Mouse (Mus musculus) frontal cortex, postnatal 36 days (tissue): ENCODE results near the gene Slc27a2.

Experiments used
- DNase-seq, 2 experiments: peaks; one replicate each; pipeline ENCODE4 v3.0.0; 2022; ENCODE audit warnings: low spot score in 2 of 2

Slc27a2 gene

DNA sequence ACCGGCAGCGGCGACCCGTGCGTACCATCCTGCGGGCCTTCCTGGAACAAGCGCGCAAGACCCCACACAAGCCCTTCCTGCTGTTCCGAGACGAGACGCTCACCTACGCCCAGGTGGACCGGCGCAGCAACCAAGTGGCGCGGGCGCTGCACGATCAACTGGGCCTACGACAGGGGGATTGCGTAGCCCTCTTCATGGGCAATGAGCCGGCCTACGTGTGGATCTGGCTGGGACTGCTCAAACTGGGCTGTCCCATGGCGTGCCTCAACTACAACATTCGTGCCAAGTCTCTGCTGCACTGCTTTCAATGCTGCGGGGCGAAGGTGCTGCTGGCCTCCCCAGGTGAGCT lies 1.1 kb downstream of the Slc27a2 start:
- no peak for DNase-seq

- no peak for DNase-seq
Measured at GRCm38 (mm10) chr2:126555533-126555932, 3.3 kb downstream of the Slc27a2 start.

- no peak for DNase-seq
Measured at GRCm38 (mm10) chr2:126560094-126560493, 7.9 kb downstream of the Slc27a2 start.

DNA sequence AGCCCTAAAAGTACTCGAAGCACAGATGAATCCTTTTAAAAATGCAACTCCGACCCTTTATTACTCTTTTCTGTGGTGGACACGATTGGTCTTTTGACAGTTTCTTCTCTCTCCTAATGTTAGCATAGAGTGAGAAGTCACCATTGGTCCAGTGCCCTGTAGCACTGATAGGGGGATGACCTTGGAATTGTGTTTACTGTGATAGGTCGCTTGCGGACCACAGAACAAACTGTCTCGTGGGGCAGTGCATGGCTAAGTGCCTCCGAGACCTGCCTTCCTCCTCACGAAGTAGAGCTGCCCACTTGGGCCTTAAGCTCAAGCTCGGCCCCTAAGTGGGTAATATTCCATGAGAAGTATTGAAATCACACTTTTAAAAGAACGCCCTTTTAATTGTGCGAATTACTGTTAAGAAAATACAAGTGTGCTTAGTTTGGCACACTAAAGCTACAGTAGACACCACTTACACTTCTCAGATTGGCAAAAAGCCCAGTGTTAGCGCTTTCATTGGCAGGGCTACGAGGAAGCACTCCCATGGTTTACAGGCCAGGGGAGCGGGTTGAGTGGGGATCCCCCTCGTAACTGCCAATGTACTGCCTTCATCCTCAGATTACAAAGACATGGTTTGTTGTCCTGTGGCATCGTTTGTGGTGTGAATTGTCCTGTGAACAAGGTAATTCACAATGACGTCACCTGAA lies 11.4 kb downstream of the Slc27a2 start:
- DNase-seq, result no peak

DNA sequence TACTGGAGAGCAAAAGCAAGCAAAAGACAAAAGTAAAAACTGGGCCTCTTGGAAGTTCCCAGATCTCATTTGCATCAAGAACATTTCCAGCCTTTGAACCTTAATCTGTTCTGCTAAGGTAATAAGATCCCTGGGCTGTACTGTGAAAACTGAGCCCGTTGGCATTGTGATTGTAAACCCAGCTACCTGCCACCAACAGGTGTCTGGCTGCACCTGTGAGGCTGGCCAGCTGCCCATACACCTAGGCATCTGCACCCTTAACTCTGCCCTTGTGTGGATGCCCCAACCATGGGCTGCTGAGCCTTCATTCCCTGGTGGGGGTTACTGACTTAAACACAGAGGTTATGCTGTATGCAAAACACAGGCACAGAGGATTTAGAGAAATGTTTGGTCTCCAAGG lies 20.0 kb downstream of the Slc27a2 start:
- DNase-seq, result no peak

- no peak for DNase-seq
Measured at GRCm38 (mm10) chr2:126572747-126573146, 20.5 kb downstream of the Slc27a2 start.

DNA sequence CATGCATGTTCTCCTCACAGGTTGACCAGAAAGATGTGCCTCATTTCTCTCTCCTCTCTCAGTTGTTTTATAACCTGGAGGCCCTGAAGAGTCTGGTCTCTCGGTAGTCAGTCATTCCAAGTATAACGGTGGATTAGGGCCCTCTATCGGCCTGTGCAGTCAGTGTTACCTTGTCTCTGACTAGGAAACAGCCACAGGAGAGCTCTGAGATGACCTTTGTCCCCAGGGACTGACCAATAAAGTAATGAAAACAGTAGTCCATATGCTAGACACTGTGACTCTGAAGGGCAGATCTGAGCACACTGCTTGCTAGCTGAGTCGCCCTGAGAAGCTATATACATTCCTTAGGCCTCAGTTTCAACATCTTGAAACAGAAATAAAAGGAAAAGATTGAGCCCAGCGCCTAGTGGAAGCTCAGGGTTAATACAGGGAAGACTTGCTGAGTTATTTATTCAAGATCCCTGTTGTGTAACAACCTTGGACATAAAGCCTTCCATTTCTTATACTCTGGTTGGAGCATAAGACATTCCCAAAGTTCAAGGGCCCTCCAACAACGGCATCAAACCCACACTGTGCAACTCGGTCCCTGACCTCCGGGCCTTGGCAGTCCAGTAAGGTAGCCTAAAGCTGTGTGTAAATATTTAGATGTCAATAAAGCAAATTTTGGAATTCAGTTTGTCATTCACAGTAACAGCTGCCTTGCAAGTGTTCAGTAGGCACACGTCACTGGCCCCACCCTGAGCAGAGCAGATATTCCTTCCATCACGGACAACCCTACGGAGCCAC lies 23.4 kb downstream of the Slc27a2 start:
- no peak for DNase-seq

DNA sequence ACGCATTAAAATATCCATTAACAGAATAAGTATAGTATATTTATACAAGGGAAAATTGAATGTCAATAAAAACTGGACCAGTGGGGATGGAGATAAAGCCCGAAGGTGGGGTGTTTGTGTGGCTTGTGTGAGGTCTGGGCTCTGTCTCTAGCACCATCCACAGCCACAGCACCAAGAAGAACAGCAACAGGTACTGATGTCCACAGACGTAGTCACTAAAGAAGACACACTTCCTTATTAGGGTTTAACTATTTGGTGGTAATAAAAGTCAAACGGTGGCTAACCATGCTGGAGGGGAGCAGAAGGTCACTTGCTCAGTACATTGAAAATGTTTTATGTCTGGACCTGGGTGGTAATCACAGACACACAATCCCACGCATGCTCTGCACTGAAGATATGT lies 25.2 kb downstream of the Slc27a2 start:
- DNase-seq, result no peak

DNA sequence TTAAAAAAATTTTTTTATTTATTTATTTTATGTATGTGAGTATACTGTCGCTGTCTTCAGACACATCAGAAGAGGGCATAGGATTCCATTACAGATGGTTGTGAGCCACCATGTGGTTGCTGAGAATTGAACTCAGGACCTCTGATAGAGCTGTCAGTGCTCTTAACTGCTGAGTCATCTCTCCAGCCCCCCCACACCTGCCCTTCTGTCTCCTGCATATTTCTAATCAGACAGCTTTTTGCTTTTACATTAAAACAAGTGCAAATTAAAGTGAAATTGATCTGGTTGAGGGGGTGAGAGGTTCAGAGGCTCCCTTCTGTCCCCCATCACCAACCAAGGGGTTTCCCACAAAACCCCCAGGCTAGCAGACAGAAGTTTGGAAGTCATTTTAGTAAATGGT lies 27.1 kb downstream of the Slc27a2 start:
- no peak for DNase-seq

- no peak for DNase-seq
Measured at GRCm38 (mm10) chr2:126583960-126584359, 31.8 kb downstream of the Slc27a2 start.

GRCm38 (mm10) chr2:126584621-126585369 lies 32.6 kb downstream of the Slc27a2 start:
- DNase-seq, result no peak

DNA sequence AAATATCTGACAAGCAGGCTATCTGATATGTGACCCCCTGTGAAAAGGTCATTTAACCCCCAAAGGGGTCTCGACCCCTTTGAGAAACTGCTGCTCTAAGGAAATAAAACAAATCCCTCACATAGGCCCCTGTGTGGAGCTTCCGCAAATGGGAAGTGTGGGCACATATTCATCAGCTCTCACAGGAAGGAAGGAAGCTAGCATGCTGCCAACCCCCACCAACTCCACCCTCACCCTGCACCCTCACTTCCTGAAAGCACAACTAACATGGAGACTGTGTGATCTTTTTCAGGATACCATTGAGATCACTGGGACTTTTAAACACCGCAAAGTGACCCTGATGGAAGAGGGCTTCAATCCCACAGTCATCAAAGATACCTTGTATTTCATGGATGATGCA lies 35.3 kb downstream of the Slc27a2 start:
- no peak for DNase-seq

GRCm38 (mm10) chr2:126591304-126591703 lies 39.1 kb downstream of the Slc27a2 start:
- no peak for DNase-seq

DNA sequence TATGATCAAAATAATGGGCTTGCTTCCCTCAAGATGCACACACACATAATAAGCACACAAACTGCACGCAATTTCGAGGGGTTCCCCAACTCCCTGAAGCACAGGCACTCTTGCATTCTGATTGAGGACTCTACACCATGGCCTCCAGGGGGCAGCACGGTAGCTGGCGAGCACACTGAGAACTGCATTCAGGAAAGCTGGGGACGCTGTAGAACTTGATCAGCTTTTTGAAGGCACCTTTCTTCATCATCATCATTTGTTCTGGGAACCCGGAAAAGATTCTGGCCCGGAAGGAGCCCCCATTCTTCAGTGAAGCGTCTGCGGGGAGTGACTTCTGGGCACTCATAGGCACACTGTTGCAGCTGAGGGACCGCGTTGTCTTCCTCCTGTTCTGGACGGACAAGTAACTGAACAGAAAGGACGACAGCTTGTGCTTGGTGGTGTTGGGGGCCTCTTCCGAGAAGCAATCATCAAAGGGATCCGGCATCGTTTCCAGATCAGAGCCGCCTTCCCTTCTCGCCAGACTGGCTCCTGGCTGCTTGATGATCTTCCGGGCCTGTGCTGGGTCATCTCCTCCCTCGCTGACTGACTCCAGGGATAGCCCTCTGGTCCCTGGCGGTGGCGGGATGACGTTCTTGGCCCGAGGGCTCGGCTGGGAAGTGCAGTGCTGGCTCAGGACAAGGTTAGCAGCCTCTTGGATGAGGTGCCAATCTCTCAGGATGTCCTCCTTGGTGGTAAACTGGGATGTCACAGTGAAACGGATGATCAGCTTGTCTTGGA lies 41.8 kb downstream of the Slc27a2 start:
- DNase-seq, result peak; percentile 54 to 59

- no peak for DNase-seq
Measured at GRCm38 (mm10) chr2:126596347-126597072, 44.3 kb downstream of the Slc27a2 start.

DNA sequence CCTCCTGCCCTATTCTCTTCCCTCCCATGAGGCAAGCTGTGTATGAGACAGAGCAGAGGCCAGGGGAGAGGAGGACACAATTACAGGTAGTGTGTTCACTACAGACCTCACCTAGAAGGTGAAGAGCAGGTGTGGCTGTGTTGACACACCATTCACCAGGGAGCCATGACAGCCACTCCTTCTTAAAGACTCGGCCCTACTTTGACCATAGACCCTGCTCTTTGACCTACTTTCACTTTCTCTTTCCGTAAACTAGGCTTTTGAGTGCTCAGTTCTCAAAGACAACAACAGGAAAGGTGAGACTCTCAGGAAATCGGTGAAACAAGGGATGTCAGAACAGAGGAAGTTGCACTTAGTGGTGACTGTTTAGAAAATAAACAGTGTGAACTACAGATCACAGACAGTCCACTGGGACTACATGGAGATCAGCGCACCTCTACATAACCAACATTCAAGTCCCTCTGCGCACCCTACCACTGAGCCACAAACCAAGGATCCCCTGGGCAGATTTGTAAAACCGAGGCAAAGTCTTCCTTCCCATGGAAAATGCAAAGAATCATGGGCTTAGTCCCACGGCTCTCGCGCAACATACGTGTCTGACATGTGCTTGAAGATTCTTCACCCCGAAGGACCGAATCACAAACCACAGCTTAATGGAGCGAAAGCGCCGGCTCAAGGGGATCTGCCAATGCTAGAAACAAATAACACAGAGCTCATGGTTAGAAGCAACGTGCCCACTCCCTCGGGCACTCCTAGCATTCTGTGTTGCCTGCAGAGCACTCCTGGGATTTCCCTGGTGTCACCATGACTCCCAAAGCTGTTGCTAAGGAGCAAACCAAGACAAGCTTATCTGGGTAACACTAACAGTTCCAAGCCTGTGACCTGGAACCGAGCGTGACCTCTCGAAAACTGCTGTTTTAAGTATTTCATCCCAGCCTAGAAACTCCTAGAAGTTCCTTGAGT lies 45.4 kb downstream of the Slc27a2 start:
- DNase-seq, result no peak

DNA sequence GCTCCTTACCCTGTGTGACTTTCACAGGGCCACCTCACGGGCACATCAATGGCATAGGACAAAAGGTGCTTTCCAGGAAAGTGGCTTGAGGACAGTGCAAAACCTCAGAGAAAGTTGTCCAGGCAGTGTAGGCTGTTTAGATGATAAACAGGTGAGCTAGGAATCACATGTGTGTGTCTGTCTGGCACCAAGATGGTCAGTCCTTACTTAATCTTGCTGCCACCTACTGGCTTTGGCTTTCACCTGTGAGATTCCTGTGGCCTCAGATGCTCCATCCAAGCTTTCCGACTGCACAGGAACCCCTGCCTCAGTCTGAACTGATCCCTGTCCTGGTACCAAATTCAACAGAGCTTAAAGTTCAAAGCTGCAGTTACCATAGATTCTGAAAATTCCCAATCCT lies 46.2 kb downstream of the Slc27a2 start:
- DNase-seq, result no peak

- DNase-seq, result no peak
Measured at GRCm38 (mm10) chr2:126599005-126599404, 46.8 kb downstream of the Slc27a2 start.

DNA sequence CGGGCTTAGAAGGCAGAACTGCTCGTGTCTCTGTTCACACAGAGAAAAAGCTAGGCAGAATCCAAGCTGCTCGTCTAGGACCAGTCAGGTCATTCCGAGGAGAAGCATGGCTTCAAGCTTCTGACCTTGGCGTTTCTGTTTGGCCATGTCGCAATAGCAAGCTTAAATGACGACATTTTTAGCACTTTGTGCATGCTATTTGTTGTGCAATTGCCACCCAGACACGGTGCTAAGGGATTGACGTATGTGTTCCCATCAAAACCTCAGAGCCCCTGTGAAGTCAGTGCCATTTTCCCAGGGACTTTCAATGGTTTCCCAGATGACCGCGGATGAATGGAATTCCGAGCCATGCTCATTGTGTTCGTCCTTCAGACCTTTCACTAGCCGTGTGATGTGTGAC lies 48.3 kb downstream of the Slc27a2 start:
- no peak for DNase-seq
